Mouse (Mus musculus) testis, adult 2 months (tissue): ENCODE results near the gene Kpnb1.

Experiments
- CTCF ChIP-seq: fragments of 200-500 bp; IDR thresholded peaks from 2 replicates; pipeline ENCODE4 v1.5.1; 2012; ENCODE audit warnings: low read depth, mild to moderate bottlenecking, inconsistent platforms, low read length, moderate library complexity; ENCODE audit not compliant: control insufficient read depth, insufficient read depth, insufficient replicate concordance
- POLR2A ChIP-seq: fragments of 200-500 bp; IDR thresholded peaks from 2 replicates; pipeline ENCODE4 v1.6.1; 2012; ENCODE audit warnings: low read depth, mild to moderate bottlenecking, inconsistent platforms, low read length, moderate library complexity; ENCODE audit not compliant: control insufficient read depth

GRCm38 (mm10) chr11:97130318-97130717 is 57.4 kb downstream of the Kpnb1 start:
- TF ChIP-seq CTCF (no peak), POLR2A (no peak)
